Mouse (Mus musculus) midbrain, postnatal 0 days (tissue): ENCODE data around the gene Atat1. TPM values are rescaled to one million over a fixed set of nuclear protein-coding genes. Genes with fewer than 3 reads are reported as not detected.
A peak's percentile ranks its signal among the peaks of the same experiment; 100 is the strongest.

Experiments used
- ATAC-seq: fragments of 200-750 bp; cut with Nextera tagmentation; 2 replicates; pipeline ENCODE4 v1.8.0; 2017; ENCODE audit warnings: moderate number of reproducible peaks, mild to moderate bottlenecking, moderate TSS enrichment, moderate library complexity; ENCODE audit not compliant: low FRiP score
- DNase-seq: peaks from one replicate; pipeline ENCODE4 v3.0.0-alpha.2; 2015; ENCODE audit warnings: low spot score
- H3K27ac ChIP-seq: fragments of 300-500 bp; sonication (generic); 2 replicates; pipeline ENCODE4 v1.5.1; 2014; ENCODE audit warnings: low read depth, mild to moderate bottlenecking, low read length, mixed read lengths
- H3K27me3 ChIP-seq: fragments of 300-500 bp; sonication (generic); 2 replicates; pipeline ENCODE4 v1.6.1; 2014; ENCODE audit warnings: low read length, control low read depth, mixed read lengths; ENCODE audit not compliant: insufficient read depth
- H3K36me3 ChIP-seq: fragments of 300-500 bp; sonication (generic); 2 replicates; pipeline ENCODE4 v1.6.1; 2014; ENCODE audit warnings: low read length, control low read depth, mixed read lengths; ENCODE audit not compliant: insufficient read depth
- H3K4me1 ChIP-seq: fragments of 300-500 bp; sonication (generic); 2 replicates; pipeline ENCODE4 v1.6.1; 2014; ENCODE audit warnings: mild to moderate bottlenecking, control low read depth, antibody characterized with exemption, low read length, mixed read lengths; ENCODE audit not compliant: insufficient read depth
- H3K4me2 ChIP-seq: fragments of 300-500 bp; sonication (generic); 2 replicates; pipeline ENCODE4 v1.6.1; 2014; ENCODE audit warnings: low read depth, mild to moderate bottlenecking, low read length, mixed read lengths; ENCODE audit not compliant: poor library complexity, severe bottlenecking
- H3K4me3 ChIP-seq: fragments of 300-500 bp; sonication (generic); 2 replicates; pipeline ENCODE4 v1.5.1; 2014; ENCODE audit warnings: low read depth, mild to moderate bottlenecking, low read length, moderate library complexity
- H3K9ac ChIP-seq: fragments of 300-500 bp; sonication (generic); replicated peaks from 2 replicates; pipeline ENCODE4 v1.6.1; 2014; ENCODE audit warnings: mild to moderate bottlenecking, low read length, moderate library complexity, mixed read lengths; ENCODE audit not compliant: poor library complexity, severe bottlenecking
- H3K9me3 ChIP-seq: fragments of 300-500 bp; sonication (generic); 2 replicates; pipeline ENCODE4 v1.6.1; 2016; ENCODE audit warnings: low read length, control low read depth
- CTCF ChIP-seq: IDR thresholded peaks from 2 replicates; pipeline ENCODE4 v1.5.1; 2016; ENCODE audit warnings: antibody characterized with exemption, mild to moderate bottlenecking
- WGBS: fragments of 180-500 bp; shearing (Covaris S2); extraction: QIAGEN DNeasy Blood & Tissue Kit; methylation state at CpG from one replicate; pipeline ENCODE4 v1.1.7; 2014; 5-methylcytosine and 5-hydroxymethylcytosine counted together
- microRNA counts: library from miRNA; unstranded; fragments of <30 nt; microRNA quantifications from one replicate; lab custom pipeline; 2015
- microRNA-seq: library from miRNA; unstranded; fragments of <30 nt; microRNA quantifications from one replicate; pipeline ENCODE4, GENCODE M21; 2016; ENCODE audit warnings: borderline number of aligned reads
- polyA plus RNA-seq: library from polyadenylated mRNA; unstranded; fragments of >200 nt; fragmentation: Nextera tagmentation; extraction: Ambion mirVana; gene quantifications from 2 replicates; pipeline ENCODE4 v1.2.1, GENCODE M21; 2015
- total RNA-seq: library from RNA; depleted of rRNA; stranded (reverse); fragments of >200 nt; gene quantifications from 2 replicates; pipeline ENCODE4 v1.2.3, GENCODE M21; 2014; rRNA removed

Gene Atat1
- total and polyA plus RNA-seq, 2 experiments from 2014 or later: 216 to 326 TPM

DNA sequence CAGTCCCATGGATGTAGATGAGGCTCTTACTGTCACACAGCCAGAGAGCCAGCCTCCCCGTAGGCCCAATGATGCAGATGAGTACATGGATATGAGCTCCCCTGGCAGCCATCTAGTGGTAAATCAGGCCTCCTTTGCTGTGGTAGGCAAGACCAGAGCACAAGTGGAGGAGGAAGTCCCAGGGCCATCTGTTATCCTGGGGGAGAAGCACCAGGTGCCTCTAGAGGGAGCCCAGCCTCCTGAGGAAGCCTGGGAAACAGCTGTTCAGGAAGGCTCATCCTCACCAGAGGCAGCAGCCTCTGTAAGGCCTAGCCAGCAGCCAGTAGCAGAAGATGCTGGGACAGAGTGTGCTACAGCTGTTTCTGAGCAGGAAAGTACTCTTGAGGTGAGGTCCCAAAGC is 61.8 kb downstream of the Atat1 start:
- peak; percentile 35 for TF ChIP-seq CTCF
- no peaks in the 10 kb centered on the region for H3K4me1 ChIP-seq
- H3K27me3 ChIP-seq: no peaks in the 10 kb centered on the region
- no peak overlapping the region for H3K9ac ChIP-seq
- no peak overlapping the region for H3K4me2 ChIP-seq
- H3K9me3 ChIP-seq: no peaks in the 10 kb centered on the region
- H3K27ac ChIP-seq: no peak overlapping the region
- ATAC-seq (no peak), DNase-seq (no peak)
- WGBS: 61% methylated on average over 1 of the region's 1 CpGs
- peaks cover 59% of the 10 kb centered on the region for H3K36me3 ChIP-seq
- no peak overlapping the region for H3K4me3 ChIP-seq

MicroRNAs encoded within 50 kb of the gene (microRNA counts, 519-probe panel; counts per million panel counts)
- microRNA mmu-miR-1894-3p (lab: Ali Mortazavi, UCI) (528 counts per million, percentile 58 among the panel's probes with 10 or more counts), microRNA mmu-miR-1894-5p (lab: Ali Mortazavi, UCI) (528 counts per million, percentile 58 among the panel's probes with 10 or more counts)

Small RNA genes lying within 50 kb of the gene (microRNA-seq; reads per million reads assigned to microRNA genes)
- gene Gm28033 (not detected), gene Mir1894 (not detected)

Other genes with a start within 250 kb of the Atat1 start
- 43.0 and 49.2 TPM in 2 replicates for gene Vars2, start 242.5 kb downstream of the Atat1 start, total RNA-seq
- 13.8 and 15.9 TPM in 2 replicates for gene Vars2, start 242.5 kb downstream of the Atat1 start, polyA plus RNA-seq
- 20.6 and 27.7 TPM in 2 replicates for gene Gtf2h4, start 236.3 kb downstream of the Atat1 start, total RNA-seq
- 17.8 and 18.4 TPM in 2 replicates for gene Gtf2h4, start 236.3 kb downstream of the Atat1 start, polyA plus RNA-seq
- gene Ddr1, start 205.5 kb downstream of the Atat1 start, total RNA-seq: 82.8 and 100 TPM in 2 replicates
- 48.5 and 49.3 TPM in 2 replicates for gene Ddr1, start 205.5 kb downstream of the Atat1 start, polyA plus RNA-seq
- 10.9 and 13.5 TPM in 2 replicates for gene Ier3, start 88.4 kb downstream of the Atat1 start, total RNA-seq
- gene Ier3, start 88.4 kb downstream of the Atat1 start, polyA plus RNA-seq: 12.2 and 16.0 TPM in 2 replicates
- 112 and 122 TPM in 2 replicates for gene Flot1, start 86.8 kb downstream of the Atat1 start, total RNA-seq
- gene Flot1, start 86.8 kb downstream of the Atat1 start, polyA plus RNA-seq: 124 and 140 TPM in 2 replicates
- 3,416 and 3,526 TPM in 2 replicates for gene Tubb5, start 71.8 kb downstream of the Atat1 start, total RNA-seq
- gene Tubb5, start 71.8 kb downstream of the Atat1 start, polyA plus RNA-seq: 1,872 and 1,886 TPM in 2 replicates
- 22.4 and 22.6 TPM in 2 replicates for gene Mdc1, start 68.6 kb downstream of the Atat1 start, total RNA-seq
- 3.7 and 4.7 TPM in 2 replicates for gene Mdc1, start 68.6 kb downstream of the Atat1 start, polyA plus RNA-seq
- 7.6 and 12.1 TPM in 2 replicates for gene Nrm, start 48.8 kb downstream of the Atat1 start, total RNA-seq
- gene Nrm, start 48.8 kb downstream of the Atat1 start, polyA plus RNA-seq: 11.0 and 11.8 TPM in 2 replicates
- gene Ppp1r18, start 44.5 kb downstream of the Atat1 start, total RNA-seq: 16.2 and 33.0 TPM in 2 replicates
- 14.1 and 14.4 TPM in 2 replicates for gene Ppp1r18, start 44.5 kb downstream of the Atat1 start, polyA plus RNA-seq
- 26.7 and 27.7 TPM in 2 replicates for gene Dhx16, start 30.3 kb downstream of the Atat1 start, total RNA-seq
- gene Dhx16, start 30.3 kb downstream of the Atat1 start, polyA plus RNA-seq: 23.6 and 25.1 TPM in 2 replicates
- 43.5 and 47.7 TPM in 2 replicates for gene 2310061I04Rik, start 12.6 kb downstream of the Atat1 start, total RNA-seq
- gene 2310061I04Rik, start 12.6 kb downstream of the Atat1 start, polyA plus RNA-seq: 88.3 and 89.3 TPM in 2 replicates
- 37.2 and 46.6 TPM in 2 replicates for gene Mrps18b, start 6.3 kb upstream of the Atat1 start, total RNA-seq
- 55.7 and 57.4 TPM in 2 replicates for gene Mrps18b, start 6.3 kb upstream of the Atat1 start, polyA plus RNA-seq
- 39.3 and 52.8 TPM in 2 replicates for gene Ppp1r10, start 6.4 kb upstream of the Atat1 start, total RNA-seq
- 23.0 and 24.8 TPM in 2 replicates for gene Ppp1r10, start 6.4 kb upstream of the Atat1 start, polyA plus RNA-seq
- 61.8 and 67.0 TPM in 2 replicates for gene Abcf1, start 59.7 kb upstream of the Atat1 start, total RNA-seq
- gene Abcf1, start 59.7 kb upstream of the Atat1 start, polyA plus RNA-seq: 89.0 and 100 TPM in 2 replicates
- 94.9 and 117 TPM in 2 replicates for gene Gnl1, start 69.8 kb upstream of the Atat1 start, total RNA-seq
- 80.8 and 82.8 TPM in 2 replicates for gene Gnl1, start 69.8 kb upstream of the Atat1 start, polyA plus RNA-seq
- gene Prr3, start 70.2 kb upstream of the Atat1 start, total RNA-seq: 43.9 and 57.8 TPM in 2 replicates
- 97.0 and 100 TPM in 2 replicates for gene Prr3, start 70.2 kb upstream of the Atat1 start, polyA plus RNA-seq
- 0.16 and 1.7 TPM in 2 replicates for gene H2-T24, start 110.5 kb upstream of the Atat1 start, total RNA-seq
- 5.3 and 7.2 TPM in 2 replicates for gene H2-T24, start 110.5 kb upstream of the Atat1 start, polyA plus RNA-seq
- 6.1 and 9.2 TPM in 2 replicates for gene H2-T23, start 122.8 kb upstream of the Atat1 start, total RNA-seq
- 6.4 and 7.3 TPM in 2 replicates for gene H2-T23, start 122.8 kb upstream of the Atat1 start, polyA plus RNA-seq
- gene H2-T22, start 132.7 kb upstream of the Atat1 start, total RNA-seq: 11.5 and 11.8 TPM in 2 replicates
- 7.1 and 8.3 TPM in 2 replicates for gene H2-T22, start 132.7 kb upstream of the Atat1 start, polyA plus RNA-seq
- 0.16 TPM in 1 of 2 replicates, not detected in the other for gene Gm6034, start 132.9 kb upstream of the Atat1 start, total RNA-seq
- gene Gm6034, start 132.9 kb upstream of the Atat1 start, polyA plus RNA-seq: not detected in 2 replicates
- 0.19 TPM in 1 of 2 replicates, not detected in the other for gene Gm11127, start 148.3 kb upstream of the Atat1 start, total RNA-seq
- gene Gm11127, start 148.3 kb upstream of the Atat1 start, polyA plus RNA-seq: 0.12 TPM in 1 of 2 replicates, not detected in the other
- not detected in 2 replicates for gene Gm19684, start 211.6 kb upstream of the Atat1 start, total RNA-seq
- not detected in 2 replicates for gene Gm19684, start 211.6 kb upstream of the Atat1 start, polyA plus RNA-seq
- not detected in 2 replicates for gene Gm7030, start 219.3 kb upstream of the Atat1 start, total RNA-seq
- gene Gm7030, start 219.3 kb upstream of the Atat1 start, polyA plus RNA-seq: not detected in 2 replicates